Mouse (Mus musculus): Measurements from ENCODE around the gene Mrps15. TPM values are rescaled to one million over a fixed set of nuclear protein-coding genes. Genes with fewer than 3 reads are reported as not detected.

Gene Mrps15
- total RNA-seq, 2 experiments from 2014 or later = 57.4 to 57.7 TPM

Other genes starting within 250 kb of the Mrps15 start
- gene Csf3r, start 22.4 kb upstream of the Mrps15 start, total RNA-seq (2021) = under 1 TPM; 0.29 to 0.93 TPM
- gene Oscp1, start 11.6 kb downstream of the Mrps15 start, total RNA-seq (2021) = 1 to 10 TPM; 4.4 to 4.6 TPM
- gene Lsm10, start 49.7 kb downstream of the Mrps15 start, total RNA-seq (2021) = 10 to 100 TPM; 16.2 to 16.9 TPM
- 10 to 100 TPM; 34.4 to 39.0 TPM for gene Stk40, start 57.0 kb downstream of the Mrps15 start, total RNA-seq (2021)
- 10 to 100 TPM; 31.8 to 33.8 TPM for gene Eva1b, start 100.8 kb downstream of the Mrps15 start, total RNA-seq (2021)
- 1 to 10 TPM; 2.9 TPM for gene Sh3d21, start 116.6 kb downstream of the Mrps15 start, total RNA-seq (2021)
- gene Thrap3, start 155.8 kb downstream of the Mrps15 start, total RNA-seq (2021) = 100 to 1,000 TPM; 182 to 188 TPM
- 100 to 1,000 TPM; 254 to 283 TPM for gene Map7d1, start 209.4 kb downstream of the Mrps15 start, total RNA-seq (2021)
- gene Trappc3, start 215.4 kb downstream of the Mrps15 start, total RNA-seq (2021) = 10 to 100 TPM; 36.6 to 37.3 TPM
- 10 to 100 TPM in 1 of 2 experiments, 1 to 10 TPM in 1; 7.0 to 10.1 TPM for gene Col8a2, start 239.9 kb downstream of the Mrps15 start, total RNA-seq (2021)

Data from gastrocnemius, postnatal 4 days (tissue).